Mouse (Mus musculus) liver, embryonic 14.5 days (tissue): ENCODE measurements around the gene Taf11.

Experiments used
- CTCF ChIP-seq: IDR thresholded peaks from 2 replicates; pipeline ENCODE4 v1.5.1; 2016; ENCODE audit warnings: antibody characterized with exemption, low read depth, control low read depth
- EP300 ChIP-seq: IDR thresholded peaks from 2 replicates; pipeline ENCODE4 v1.6.1; 2016; ENCODE audit warnings: antibody characterized with exemption, low read depth

GRCm38 (mm10) chr17:27871851-27872250 lies 37.8 kb downstream of the Taf11 start:
- TF ChIP-seq CTCF: no peak
- TF ChIP-seq EP300: no peak
